Mouse (Mus musculus): ENCODE measurements around the gene Lyst.
A peak's percentile ranks its signal among the peaks of the same experiment; 100 is the strongest.

Lyst gene

DNA sequence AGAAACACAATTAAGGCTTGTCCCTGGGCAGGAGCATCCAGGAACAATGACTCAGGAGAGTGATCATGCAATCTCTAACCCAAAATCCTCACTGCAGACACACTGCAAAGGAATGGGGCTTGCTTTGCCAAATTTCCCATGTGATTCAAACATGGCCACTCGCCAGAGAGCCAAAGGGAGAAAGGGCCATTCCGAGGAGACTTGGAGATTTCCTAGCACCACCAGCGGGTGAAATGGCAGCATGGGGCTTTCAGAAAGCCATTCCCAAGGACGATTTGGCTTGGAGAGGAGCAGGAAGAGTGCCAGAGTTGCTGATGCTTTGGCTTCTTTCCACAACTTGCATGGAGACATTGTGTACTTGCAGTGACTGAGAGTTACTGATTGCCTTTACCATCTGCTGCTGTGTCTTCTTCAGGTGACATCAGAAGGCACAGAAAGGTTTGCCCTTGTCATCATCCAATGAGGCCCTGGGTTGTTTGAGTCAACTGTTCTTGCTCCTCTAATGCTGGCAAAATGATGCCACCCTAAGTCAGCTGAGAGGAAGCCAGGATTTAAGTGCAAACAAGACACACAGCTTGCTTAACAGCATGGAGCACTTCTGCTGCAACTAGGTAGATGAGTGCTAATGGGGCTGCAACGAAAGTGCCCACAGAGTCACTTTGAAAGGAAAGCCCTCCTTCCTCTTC is 16.5 kb upstream of the Lyst start:
- DNase-seq (ENCODE audit: low read depth, low spot score), result no peak

DNA sequence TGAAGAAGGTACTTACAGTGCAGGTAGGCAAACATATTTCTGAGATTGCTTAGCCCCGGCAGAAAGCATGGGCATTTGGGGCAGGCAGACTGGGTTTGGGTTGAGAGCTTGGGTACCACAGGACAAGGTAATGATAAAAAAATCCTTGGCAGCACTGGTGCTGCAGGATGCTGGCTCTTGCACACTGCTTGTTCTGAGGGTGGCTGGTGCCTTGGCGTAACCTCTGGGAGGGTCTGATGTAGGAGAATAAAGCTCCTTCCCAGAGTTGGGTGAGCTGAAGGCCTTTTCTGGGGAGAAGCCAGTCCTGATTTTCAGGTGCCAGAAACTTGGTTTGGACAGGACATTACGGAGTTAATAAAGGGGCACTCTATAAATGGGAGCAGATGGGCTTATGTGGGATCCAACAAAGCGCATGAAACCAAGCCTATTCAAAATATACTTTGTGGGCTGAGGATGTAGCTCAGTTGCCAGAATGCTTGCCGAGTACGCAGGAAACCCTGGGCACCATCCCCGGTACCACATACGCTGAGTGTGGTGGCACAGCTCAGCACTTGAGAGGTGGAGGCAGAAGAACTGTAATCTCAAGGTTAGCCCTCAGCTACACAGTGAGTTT is 15.8 kb upstream of the Lyst start:
- DNase-seq (ENCODE audit: low read depth, low spot score), result no peak

DNA sequence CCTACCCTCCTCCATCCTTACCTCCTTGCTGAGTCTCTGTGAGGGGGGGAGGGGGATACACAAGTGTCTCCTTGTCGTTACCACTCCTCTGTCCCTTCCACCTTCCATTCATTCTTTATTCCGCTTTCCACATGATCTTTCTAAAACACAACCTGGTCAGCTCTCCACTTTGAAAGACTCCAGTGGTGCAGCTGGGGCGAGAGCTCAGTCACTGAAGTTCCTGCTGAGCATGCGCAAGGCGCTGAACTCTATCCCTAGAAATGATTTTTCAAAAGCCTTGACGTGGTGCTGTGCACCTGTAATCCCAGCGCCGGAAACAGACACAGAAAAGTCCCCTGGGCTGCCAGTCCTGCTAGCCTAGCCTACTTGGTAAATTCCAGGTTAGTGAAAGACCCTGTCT is 15.1 kb upstream of the Lyst start:
- DNase-seq (ENCODE audit: low read depth, low spot score), result no peak

DNA sequence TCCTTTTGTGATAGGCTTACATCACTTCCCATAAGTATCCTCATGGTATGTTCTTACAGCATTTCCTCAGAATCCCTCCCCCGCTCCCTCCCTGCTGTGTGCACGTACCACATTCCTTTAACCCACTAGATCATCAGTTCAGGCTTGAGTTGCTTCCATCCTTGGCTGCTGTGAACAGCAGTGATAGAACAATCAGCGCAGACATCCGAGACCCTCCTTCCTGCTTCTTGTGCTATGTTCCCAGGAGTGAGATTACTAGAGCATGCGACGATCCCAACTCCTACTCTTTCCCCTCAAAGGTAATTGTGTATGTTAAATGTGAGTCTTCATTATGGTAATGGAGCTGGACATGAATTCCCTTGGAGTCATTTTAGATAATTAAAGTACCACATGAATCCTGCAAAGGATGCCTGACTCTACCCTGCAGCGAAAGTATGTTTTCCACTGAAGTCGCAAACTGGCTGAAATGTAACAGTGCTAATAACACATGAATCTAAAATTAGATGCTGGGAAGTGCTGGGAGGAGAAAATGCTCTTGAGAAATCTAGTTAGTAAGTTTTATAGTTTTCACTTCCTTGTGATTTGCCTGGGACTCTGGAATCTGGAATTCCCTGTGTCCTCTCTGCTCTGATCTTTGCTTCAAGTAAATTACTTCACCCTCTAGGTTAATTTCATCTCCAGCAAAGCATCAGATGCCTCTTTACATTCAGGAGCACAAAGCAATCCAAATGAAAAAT is 13.6 kb upstream of the Lyst start:
- no peak for DNase-seq (ENCODE audit: low read depth, low spot score)

DNA sequence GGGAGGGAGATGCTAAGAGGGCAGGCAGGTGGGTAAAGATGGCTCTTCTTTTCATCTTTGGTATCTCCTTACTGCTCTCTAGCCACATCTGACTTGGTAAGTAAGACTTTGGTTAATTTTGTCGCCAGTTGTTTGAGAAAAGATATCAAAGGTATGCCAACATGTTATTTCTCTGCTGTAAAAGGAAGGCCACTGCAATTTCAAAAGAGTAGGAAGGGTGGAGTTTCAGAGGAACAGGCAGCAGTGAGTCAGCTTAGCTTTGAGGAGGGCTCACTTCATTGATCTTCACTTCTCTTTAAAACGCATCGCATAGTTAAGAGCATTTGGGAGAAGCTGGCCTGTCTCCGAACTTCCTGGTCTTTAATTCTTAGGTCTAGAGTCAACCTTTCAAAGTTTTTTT is 8.2 kb upstream of the Lyst start:
- no peak for DNase-seq (ENCODE audit: low read depth, low spot score)

DNA sequence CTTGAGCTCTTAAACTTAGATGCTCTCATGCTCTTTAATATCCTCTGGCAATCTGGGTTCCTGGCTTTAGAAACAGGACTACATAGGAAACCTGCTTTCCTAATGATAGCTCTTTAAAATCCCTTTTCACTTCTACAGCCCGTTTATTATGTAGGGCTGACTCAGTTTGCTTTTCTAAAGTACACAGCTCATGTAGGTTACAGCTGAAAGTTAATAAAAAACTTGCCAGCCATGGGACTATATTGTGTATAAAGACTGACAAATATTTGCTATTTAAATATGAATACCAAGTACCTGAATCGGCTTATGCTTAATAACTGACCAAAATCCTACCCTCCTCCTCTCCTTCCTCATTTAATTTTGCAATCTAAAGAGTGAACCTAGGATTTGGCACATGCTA is 6.7 kb upstream of the Lyst start:
- DNase-seq (ENCODE audit: low read depth, low spot score), result no peak

DNA sequence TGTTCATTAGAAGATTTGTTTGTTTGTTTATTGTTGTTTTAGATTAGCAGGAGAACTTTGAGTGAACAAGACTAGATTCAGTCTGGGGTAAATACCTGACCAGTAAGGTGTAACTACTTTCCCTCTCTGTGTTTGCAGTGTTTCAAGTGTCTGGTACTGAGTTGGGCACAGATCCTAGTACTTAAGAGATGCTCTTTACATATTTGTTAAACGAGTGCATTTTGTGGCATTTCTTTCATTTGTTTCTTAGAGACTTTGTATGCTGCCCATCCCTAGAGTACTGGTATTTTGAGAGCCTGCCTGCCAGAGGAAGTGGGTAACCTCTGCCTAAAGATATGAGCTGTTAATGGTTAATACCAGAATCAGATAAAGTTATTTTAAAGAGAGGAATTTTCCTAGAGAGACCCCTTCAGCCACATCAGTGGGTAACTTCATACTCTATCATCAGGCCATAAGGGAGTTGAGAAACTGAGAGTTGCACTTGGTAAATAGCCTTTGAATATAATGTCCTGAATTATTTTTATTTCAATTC is 2.5 kb upstream of the Lyst start:
- no peak for DNase-seq (ENCODE audit: low read depth, low spot score)

DNA sequence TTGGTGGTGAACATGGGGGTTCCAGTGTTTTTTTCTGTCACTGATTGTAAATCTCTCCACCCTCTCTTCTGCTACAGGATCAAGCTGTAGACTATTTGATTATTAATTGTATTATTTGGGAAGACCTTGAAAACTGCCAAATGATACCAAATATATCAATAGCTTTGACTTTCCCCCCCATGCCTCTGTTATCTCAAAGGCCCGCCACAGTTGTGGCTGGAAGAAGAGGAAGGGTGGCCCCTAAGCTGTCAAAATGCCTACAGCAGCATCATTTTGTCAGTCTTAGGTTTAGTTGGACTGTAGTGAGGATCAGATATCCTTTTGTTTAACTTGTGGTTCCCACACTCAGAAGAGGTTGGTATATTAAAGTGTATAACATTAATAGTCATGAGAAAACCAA is 1.7 kb upstream of the Lyst start:
- DNase-seq (ENCODE audit: low read depth, low spot score), result no peak

DNA sequence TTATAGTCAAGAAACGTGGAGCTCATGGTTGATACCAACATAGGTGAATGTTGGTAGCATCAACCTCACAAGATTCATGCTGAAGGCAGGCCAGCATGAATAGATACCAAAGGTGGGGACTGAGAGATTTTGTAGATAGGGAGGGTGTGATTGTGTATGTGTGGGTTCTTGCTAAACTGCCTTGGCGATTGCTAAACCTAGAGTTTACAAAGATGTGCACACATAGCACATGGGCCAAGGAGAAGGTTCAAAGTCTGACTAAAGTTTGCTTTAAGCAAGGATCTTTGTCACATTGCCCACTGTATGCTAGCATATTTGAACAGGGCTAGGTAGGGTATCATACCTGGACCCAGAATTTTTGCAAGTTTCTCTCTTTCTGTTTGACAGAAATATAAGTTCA is 1.2 kb upstream of the Lyst start:
- DNase-seq (ENCODE audit: low read depth, low spot score), result no peak

DNA sequence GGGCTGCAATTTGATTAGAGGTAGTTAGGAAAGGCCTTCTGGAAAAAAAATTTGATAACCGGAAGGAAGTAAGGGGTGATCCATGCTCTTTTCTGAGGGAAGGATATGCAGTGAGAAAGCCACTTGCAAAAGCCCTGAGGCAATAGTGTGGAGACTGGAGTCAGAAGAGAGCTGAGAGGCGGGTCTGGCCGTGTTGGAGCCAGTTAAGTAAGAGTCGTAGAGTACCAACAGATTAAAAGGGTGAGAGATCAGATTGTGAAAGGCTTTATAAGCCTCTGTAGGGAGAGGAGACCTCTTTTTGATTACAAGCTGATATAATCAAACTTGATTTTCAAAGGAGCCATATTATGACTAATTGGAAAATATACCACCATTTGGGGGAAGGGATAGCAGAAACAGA is 1.7 kb downstream of the Lyst start:
- DNase-seq (ENCODE audit: low read depth, low spot score), result no peak

DNA sequence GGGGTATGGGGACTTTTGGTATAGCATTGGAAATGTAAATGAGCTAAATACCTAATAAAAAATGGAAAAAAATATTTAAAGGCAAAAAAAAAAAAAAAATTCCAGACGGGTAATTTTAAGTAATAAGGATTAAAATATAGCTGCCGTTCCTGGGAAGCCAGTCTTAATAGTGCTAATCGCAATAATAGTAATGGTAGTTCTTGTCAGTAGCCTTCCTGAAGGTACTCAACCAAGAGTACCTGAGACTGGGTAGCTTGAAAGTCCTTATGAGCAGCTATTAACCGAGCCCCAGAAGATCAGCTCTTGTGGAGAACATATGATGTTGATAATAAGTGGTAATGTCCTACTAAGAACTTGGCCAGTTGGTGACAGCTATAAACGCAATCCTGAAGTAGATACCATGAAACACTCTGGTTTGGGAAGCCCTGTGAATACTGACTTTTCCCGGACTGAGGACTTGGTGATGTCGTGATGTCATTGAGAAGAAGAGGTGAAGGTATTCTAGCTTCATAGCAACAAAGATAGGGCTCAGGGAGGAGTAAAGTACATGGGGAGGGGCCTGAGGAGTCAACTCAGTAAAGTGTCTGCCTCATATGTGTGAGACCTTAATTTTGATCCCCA is 6.3 kb downstream of the Lyst start:
- no peak for DNase-seq (ENCODE audit: low read depth, low spot score)

DNA sequence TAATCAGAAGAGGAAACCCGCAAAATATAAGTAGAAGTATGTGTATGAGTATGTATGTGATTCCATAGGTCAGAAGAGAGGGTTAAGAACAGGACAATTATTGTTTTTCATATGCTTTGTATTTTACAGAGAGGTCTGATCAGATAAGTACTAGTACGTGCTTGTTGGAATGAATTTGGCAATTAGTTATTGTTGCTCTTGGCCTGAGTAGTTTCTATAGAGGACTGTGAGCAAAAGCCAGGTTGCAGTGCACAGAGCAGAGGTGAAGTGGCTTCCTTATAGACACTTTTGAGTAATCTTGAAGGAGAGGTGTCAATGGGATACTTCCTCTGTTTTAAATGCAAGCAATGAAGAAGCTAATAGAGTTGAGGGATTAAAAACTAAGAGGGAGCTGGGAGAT is 7.7 kb downstream of the Lyst start:
- no peak for DNase-seq (ENCODE audit: low read depth, low spot score)

DNA sequence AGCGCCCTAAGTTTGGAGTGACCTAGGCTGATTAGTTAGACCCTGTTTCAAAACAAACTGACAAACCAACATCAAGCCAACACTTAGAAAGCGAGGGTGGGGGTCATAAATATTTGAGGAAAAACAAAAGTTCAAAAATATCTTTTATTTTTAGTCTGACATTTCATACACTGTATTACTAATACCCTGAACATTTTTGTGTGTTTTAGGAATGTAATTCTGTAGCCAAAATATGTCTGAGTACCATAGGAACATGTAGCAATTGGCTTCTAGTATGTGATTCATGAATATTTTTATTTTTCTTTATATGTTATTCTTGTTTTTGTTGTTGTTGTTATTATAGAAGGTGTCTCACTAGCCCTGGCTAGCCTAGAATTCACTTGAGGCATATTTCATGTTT is 11.2 kb downstream of the Lyst start:
- no peak for DNase-seq (ENCODE audit: low read depth, low spot score)

DNA sequence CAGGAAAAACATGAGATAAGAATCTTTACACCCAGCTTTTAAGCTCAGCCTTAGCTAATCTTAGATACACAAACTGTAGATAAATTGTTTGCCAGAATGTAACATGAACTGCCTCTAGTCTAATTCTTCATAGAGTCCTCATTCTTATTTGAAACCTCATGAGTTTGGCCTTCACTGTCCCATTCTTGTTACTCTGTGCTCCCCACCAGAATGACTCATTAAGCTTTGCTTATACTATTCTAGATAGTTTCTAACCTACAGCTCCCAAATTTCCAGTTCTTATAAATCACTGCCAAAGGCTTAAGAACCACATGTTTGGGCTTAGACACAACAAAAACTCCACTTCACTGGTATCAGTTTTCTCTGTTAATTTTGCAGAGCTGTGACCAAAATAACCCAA is 16.0 kb downstream of the Lyst start:
- DNase-seq (ENCODE audit: low read depth, low spot score), result no peak

DNA sequence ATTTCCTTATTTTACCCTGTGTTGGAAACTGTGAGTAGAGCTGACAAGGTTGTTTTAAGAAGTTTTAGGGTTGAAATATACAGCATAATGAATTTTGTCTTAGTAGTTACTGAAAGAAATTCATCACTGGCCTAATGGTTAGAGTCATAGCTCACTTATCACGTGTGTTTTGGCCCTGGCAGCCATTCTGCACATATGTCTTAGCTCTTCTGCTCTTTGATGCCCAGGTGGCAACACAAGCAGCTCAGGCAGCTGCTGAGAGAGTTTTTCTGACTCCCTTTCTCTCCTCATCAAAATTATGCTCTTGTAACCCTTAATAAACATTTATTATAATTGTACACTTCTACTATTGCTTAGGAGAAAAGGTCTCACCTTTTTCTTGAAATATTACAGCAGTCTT is 18.1 kb downstream of the Lyst start:
- no peak for DNase-seq (ENCODE audit: low read depth, low spot score)

DNA sequence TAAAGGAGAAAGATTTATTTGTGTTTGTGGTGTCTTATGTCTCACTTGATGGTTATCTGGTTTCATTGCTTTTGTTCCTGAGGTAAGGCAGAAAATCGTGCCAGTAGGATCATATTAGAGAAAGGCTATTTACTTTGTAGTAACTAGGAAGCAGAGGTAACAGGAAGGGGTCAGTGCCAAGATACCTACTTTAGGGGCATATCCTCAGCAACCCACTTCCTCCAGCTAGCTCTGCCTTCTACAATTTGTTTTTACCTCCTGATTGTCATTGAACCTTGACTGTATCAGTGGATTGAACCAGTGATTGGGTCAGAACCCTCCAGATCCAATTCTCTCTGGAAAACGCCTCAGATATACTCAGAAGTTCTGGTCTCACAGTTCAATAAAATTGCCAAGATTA is 19.5 kb downstream of the Lyst start:
- DNase-seq (ENCODE audit: low read depth, low spot score), result no peak

DNA sequence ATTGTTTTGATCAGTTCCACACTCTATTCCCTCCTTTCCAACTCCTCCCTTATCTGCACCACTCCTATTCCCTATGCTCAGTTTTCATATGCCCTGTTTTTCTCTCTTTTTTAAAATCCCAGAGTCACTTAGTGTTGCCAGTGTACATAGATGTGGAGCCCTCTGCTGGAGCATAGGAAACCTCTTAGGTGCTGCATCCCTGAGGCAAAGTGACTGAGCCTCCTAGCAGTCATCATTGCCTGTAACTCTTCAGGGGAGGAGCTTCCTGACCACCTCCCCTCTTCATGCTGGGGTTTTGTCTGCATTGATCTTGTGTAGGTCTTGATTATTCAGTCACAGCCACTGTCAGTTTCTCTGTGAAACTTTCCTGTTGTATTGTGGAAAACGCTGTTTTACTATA is 22.7 kb downstream of the Lyst start:
- DNase-seq (ENCODE audit: low read depth, low spot score), result peak; percentile 2

DNA sequence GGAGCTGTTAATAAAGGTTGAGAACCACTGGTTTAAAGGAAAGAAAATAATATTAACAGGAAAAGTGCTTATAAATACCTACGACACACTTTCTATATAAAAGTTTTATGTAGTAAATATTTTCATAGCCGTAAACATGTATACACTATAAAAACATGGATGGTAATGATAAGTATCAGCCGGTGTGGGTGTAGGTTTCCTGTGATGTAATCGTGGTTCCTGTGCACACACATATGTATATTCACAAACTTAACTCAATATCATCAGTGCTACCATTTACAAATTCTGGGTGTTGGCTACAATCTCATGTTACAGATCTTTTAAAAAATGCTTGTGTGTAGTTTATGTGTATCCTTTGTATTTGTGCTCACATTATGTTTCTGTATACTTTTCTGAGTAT is 24.0 kb downstream of the Lyst start:
- no peak for DNase-seq (ENCODE audit: low read depth, low spot score)

DNA sequence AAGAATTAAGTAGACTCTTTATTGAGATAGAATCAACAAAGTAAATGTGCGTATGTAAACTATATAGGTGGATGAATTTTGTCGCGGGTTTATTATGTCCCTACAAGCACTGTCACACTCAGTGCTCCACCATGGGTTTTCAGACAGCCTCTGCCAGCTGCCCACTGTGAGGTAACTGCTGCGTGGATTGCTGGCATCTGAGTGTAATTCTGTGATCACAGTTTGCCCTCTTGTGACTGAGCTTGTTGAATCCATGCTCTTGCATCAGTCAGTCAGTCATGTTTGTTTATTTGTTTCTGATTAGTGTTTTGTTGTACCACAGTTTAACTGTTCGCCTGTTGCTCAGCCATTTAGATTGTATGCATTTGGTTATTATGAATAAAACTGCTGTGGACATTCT is 31.3 kb downstream of the Lyst start:
- no peak for DNase-seq (ENCODE audit: low read depth, low spot score)

DNA sequence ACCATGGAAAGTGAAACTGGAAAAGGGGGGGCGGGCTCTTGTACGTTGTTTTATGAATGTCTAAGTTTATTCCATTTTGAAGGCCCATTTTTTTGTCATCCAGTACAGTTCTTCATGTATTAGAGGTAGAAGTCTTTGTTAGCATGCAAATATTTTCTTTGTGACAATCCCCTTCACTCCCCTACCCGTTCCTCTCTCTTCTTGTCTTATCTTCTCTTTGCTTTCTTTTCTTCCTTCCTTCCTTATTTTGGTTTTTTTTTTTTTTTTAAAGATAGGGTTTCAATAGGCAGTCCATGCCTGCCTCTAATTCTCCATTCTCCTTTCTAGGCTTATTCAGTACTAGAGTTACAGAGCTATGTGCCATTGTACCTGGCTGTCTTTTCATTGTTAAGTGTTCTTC is 32.4 kb downstream of the Lyst start:
- no peak for DNase-seq (ENCODE audit: low read depth, low spot score)

DNA sequence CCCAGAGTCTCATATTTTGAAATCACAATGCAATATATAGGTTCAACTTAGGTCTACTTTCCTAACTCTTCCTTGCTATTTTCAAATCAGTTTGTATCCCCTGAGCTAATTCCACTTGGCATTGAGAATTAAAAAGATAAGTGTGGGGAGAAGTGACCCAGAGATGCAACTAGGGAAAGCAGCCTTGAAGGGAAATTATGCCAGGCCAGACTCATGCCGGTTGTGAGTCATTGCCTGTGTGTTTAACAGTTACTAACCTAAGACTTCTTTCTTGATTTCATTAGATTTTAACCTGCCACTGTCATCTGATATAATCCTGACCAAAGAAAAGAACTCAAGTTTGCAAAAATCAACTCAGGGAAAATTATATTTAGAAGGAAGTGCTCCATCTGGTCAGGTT is 43.5 kb downstream of the Lyst start:
- DNase-seq (ENCODE audit: low read depth, low spot score), result no peak

DNA sequence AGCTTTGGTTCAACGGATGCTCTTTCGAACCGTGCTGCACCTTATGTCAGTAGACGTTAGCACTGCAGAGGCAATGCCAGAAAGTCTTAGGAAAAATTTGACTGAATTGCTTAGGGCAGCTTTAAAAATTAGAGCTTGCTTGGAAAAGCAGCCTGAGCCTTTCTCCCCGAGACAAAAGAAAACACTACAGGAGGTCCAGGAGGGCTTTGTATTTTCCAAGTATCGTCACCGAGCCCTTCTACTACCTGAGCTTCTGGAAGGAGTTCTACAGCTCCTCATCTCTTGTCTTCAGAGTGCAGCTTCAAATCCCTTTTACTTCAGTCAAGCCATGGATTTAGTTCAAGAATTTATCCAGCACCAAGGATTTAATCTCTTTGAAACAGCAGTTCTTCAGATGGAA is 44.5 kb downstream of the Lyst start:
- DNase-seq (ENCODE audit: low read depth, low spot score), result no peak

DNA sequence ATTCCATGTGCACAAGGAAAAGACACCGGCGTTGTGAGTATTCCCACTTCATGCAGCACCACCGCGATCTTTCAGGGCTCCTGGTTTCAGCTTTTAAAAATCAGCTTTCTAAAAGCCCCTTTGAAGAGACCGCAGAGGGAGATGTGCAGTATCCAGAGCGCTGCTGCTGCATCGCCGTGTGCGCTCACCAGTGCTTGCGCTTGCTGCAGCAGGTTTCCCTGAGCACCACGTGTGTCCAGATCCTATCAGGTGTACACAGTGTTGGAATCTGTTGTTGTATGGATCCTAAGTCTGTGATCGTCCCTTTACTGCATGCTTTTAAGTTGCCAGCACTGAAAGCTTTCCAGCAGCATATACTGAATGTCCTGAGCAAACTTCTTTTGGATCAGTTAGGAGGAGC is 45.0 kb downstream of the Lyst start:
- DNase-seq (ENCODE audit: low read depth, low spot score), result no peak
